Mouse (Mus musculus) G1E (cell line): ENCODE data around the gene Cct2. TPM values are rescaled to one million over a fixed set of nuclear protein-coding genes. Genes with fewer than 3 reads are reported as not detected.
"Not testable (repeated sequence)": the region's sequence is repeated elsewhere in the genome, so short reads cannot be mapped to it uniquely, and the experiment has no call there.

Experiments
- ATAC-seq: 2 replicates; pipeline ENCODE4 v1.8.0; 2016; ENCODE audit warnings: mild to moderate bottlenecking; ENCODE audit not compliant: insufficient number of reproducible peaks, poor library complexity, low FRiP score, severe bottlenecking; ENCODE audit errors: extremely low read depth
- DNase-seq: peaks from one replicate; pipeline ENCODE4 v3.0.0; 2012; ENCODE audit warnings: low spot score
- H3K27me3 ChIP-seq: 2 replicates; pipeline ENCODE4 v1.6.1; 2012; ENCODE audit warnings: mild to moderate bottlenecking, low read length, inconsistent platforms; ENCODE audit not compliant: insufficient read depth
- H3K36me3 ChIP-seq: replicated peaks from 2 replicates; pipeline ENCODE3; 2012; ENCODE audit warnings: mild to moderate bottlenecking, inconsistent platforms
- H3K4me1 ChIP-seq: 2 replicates; pipeline ENCODE4 v1.6.1; 2012; ENCODE audit warnings: low read depth, low read length, inconsistent platforms, mixed read lengths; ENCODE audit not compliant: insufficient read depth
- H3K4me3 ChIP-seq: 2 replicates; pipeline ENCODE4 v1.5.1; 2012; ENCODE audit warnings: low read depth, mild to moderate bottlenecking, inconsistent platforms, low read length, moderate library complexity, mixed read lengths
- H3K9me3 ChIP-seq: replicated peaks from 2 replicates; pipeline ENCODE4 v1.6.1; 2012; ENCODE audit warnings: inconsistent platforms
- CTCF ChIP-seq: IDR thresholded peaks from 2 replicates; pipeline ENCODE4 v1.5.1; 2012; ENCODE audit warnings: low read depth, low read length, inconsistent platforms, mixed read lengths
- GATA1 ChIP-seq: IDR thresholded peaks from 2 replicates; pipeline ENCODE4 v1.6.1; 2012; ENCODE audit warnings: borderline replicate concordance, low read length, inconsistent platforms, mixed read lengths
- GATA2 ChIP-seq: IDR thresholded peaks from 2 replicates; pipeline ENCODE4 v1.6.1; 2012; ENCODE audit warnings: low read depth, low read length, inconsistent platforms, borderline replicate concordance
- POLR2AphosphoS5 ChIP-seq: IDR thresholded peaks from 2 replicates; pipeline ENCODE4 v1.6.1; 2012; ENCODE audit warnings: low read depth, low read length, inconsistent platforms; ENCODE audit not compliant: insufficient replicate concordance
- TAL1 ChIP-seq: conservative IDR thresholded peaks from 2 replicates; pipeline ENCODE4 v1.6.1; 2012; ENCODE audit warnings: low read depth, low read length, inconsistent platforms, mixed read lengths
- polyA plus RNA-seq: library from polyadenylated mRNA; stranded (reverse); fragments of >175 nt; gene quantifications from 2 replicates; pipeline ENCODE4 v1.2.3, GENCODE M21; 2012
- total RNA-seq, 2 experiments: library from RNA; stranded (forward) in 1 of 2; stranded (reverse) in 1 of 2; fragments of 200-1000 nt in 1 of 2; fragments of >200 nt in 1 of 2; fragmentation: Nextera tagmentation in 1 of 2; gene quantifications; 2 replicates each; pipeline ENCODE4 v1.2.3; 2014 to 2017

The Cct2 gene
- total and polyA plus RNA-seq, 3 experiments, result 38.5 to 644 (median 554) TPM

GRCm38 (mm10) chr10:117026176-117026575 lies 37.4 kb downstream of the Cct2 start:
- H3K27me3 ChIP-seq, result peaks cover 15% of the 10 kb centered on the region; the same call in 1 of the 2 replicates
- no peaks in the 10 kb centered on the region; the same call in 1 of the 2 replicates for H3K4me1 ChIP-seq
- H3K9me3 ChIP-seq, result no peaks in the 10 kb centered on the region
- no peak overlapping the region for H3K4me3 ChIP-seq
- no peaks in the 10 kb centered on the region for H3K36me3 ChIP-seq
- ATAC-seq, result no peak
- TF ChIP-seq CTCF (no peak), GATA2 (no peak), POLR2AphosphoS5 (no peak), TAL1 (no peak), GATA1 (no peak)
- no peak for DNase-seq

GRCm38 (mm10) chr10:117025776-117026175 lies 37.8 kb downstream of the Cct2 start:
- not testable (repeated sequence) for H3K4me3 ChIP-seq, ATAC-seq, H3K4me1 ChIP-seq, H3K9me3 ChIP-seq, H3K36me3 ChIP-seq, DNase-seq
- H3K27me3 ChIP-seq, result peaks cover 15% of the 10 kb centered on the region; the same call in 1 of the 2 replicates

GRCm38 (mm10) chr10:117023693-117024092 lies 39.9 kb downstream of the Cct2 start:
- H3K36me3 ChIP-seq, result no peaks in the 10 kb centered on the region
- H3K4me1 ChIP-seq, result no peaks in the 10 kb centered on the region; the same call in 1 of the 2 replicates
- no peaks in the 10 kb centered on the region for H3K9me3 ChIP-seq
- H3K27me3 ChIP-seq, result peaks cover 16% of the 10 kb centered on the region; the same call in 1 of the 2 replicates
- ATAC-seq (no peak), DNase-seq (no peak)
- TF ChIP-seq GATA1 (no peak), POLR2AphosphoS5 (no peak), CTCF (no peak)
- no peak overlapping the region for H3K4me3 ChIP-seq

GRCm38 (mm10) chr10:117021020-117021754 lies 42.4 kb downstream of the Cct2 start:
- Histone ChIP-seq H3K27me3 (peaks cover 16% of the 10 kb centered on the region; the same call in 1 of the 2 replicates), H3K36me3 (no peaks in the 10 kb centered on the region), H3K9me3 (peaks cover 8% of the 10 kb centered on the region), H3K4me1 (no peaks in the 10 kb centered on the region; the same call in 1 of the 2 replicates), H3K4me3 (no peak overlapping the region)
- DNase-seq (no peak), ATAC-seq (no peak)
- TF ChIP-seq POLR2AphosphoS5 (no peak), GATA2 (no peak), GATA1 (no peak), CTCF (no peak), TAL1 (no peak)

- no peaks in the 10 kb centered on the region for H3K36me3 ChIP-seq
- H3K4me1 ChIP-seq, result no peaks in the 10 kb centered on the region
- no peak overlapping the region for H3K4me3 ChIP-seq
- ATAC-seq, result no peak
- H3K27me3 ChIP-seq, result peaks cover 9% of the 10 kb centered on the region; the same call in 1 of the 2 replicates
- peaks cover 8% of the 10 kb centered on the region for H3K9me3 ChIP-seq
- TF ChIP-seq TAL1 (no peak), POLR2AphosphoS5 (no peak), CTCF (no peak), GATA2 (no peak), GATA1 (no peak)
- no peak for DNase-seq
These were observed 45.3 kb downstream of the Cct2 start for GRCm38 (mm10) chr10:117018281-117018840.

- TF ChIP-seq TAL1 (no peak), GATA1 (no peak), POLR2AphosphoS5 (no peak), GATA2 (no peak), CTCF (no peak)
- no peak overlapping the region for H3K4me3 ChIP-seq
- DNase-seq, result no peak
- 0 out of 2 replicates have a peak, but pooled peaks cover 3% of the 10 kb centered on the region for H3K27me3 ChIP-seq
- ATAC-seq, result no peak
- H3K4me1 ChIP-seq, result no peaks in the 10 kb centered on the region
- H3K9me3 ChIP-seq, result peaks cover 8% of the 10 kb centered on the region
- H3K36me3 ChIP-seq, result no peaks in the 10 kb centered on the region
These were observed 49.0 kb downstream of the Cct2 start for GRCm38 (mm10) chr10:117014565-117014964.
